Mouse (Mus musculus) stomach, embryonic 16.5 days (tissue): Measurements from ENCODE around the gene Crhbp. TPM values are rescaled to one million over a fixed set of nuclear protein-coding genes. Genes with fewer than 3 reads are reported as not detected.

Source experiments
- ATAC-seq: fragments of 200-750 bp; cut with Nextera tagmentation; 2 replicates; pipeline ENCODE4 v1.8.0; 2017; ENCODE audit warnings: moderate number of reproducible peaks, moderate TSS enrichment; ENCODE audit not compliant: insufficient read depth, low FRiP score
- H3K27ac ChIP-seq: fragments of 300-500 bp; sonication (generic); 2 replicates; pipeline ENCODE4 v1.5.1; 2014; ENCODE audit warnings: low read length
- H3K27me3 ChIP-seq: fragments of 300-500 bp; sonication (generic); 2 replicates; pipeline ENCODE4 v1.6.1; 2014; ENCODE audit warnings: low read length, control low read depth, mixed read lengths; ENCODE audit not compliant: control insufficient read depth, insufficient read depth
- H3K36me3 ChIP-seq: fragments of 300-500 bp; sonication (generic); 2 replicates; pipeline ENCODE4 v1.6.1; 2014; ENCODE audit warnings: low read length; ENCODE audit not compliant: control insufficient read depth, insufficient read depth
- H3K4me1 ChIP-seq: fragments of 300-500 bp; sonication (generic); 2 replicates; pipeline ENCODE4 v1.6.1; 2014; ENCODE audit warnings: low read length, control low read depth, mixed read lengths; ENCODE audit not compliant: control insufficient read depth, insufficient read depth
- H3K4me2 ChIP-seq: fragments of 300-500 bp; sonication (generic); 2 replicates; pipeline ENCODE4 v1.6.1; 2014; ENCODE audit warnings: low read depth, low read length, mixed read lengths
- H3K4me3 ChIP-seq: fragments of 300-500 bp; sonication (generic); replicated peaks from 2 replicates; pipeline ENCODE4 v1.5.1; 2014; ENCODE audit warnings: mild to moderate bottlenecking, low read length
- H3K9ac ChIP-seq: fragments of 300-500 bp; sonication (generic); 2 replicates; pipeline ENCODE4 v1.6.1; 2014; ENCODE audit warnings: low read length
- H3K9me3 ChIP-seq: fragments of 300-500 bp; sonication (generic); replicated peaks from 2 replicates; pipeline ENCODE4 v1.6.1; 2016; ENCODE audit warnings: low read length, control low read depth; ENCODE audit not compliant: control insufficient read depth
- WGBS: fragments of 180-500 bp; shearing (Covaris S2); extraction: QIAGEN DNeasy Blood & Tissue Kit; methylation state at CpG from one replicate; pipeline ENCODE4 v1.1.7; 2014; 5-methylcytosine and 5-hydroxymethylcytosine counted together
- polyA plus RNA-seq: library from polyadenylated mRNA; unstranded; fragments of >200 nt; fragmentation: Nextera tagmentation; extraction: Ambion mirVana; gene quantifications from 2 replicates; pipeline ENCODE4 v1.2.1, GENCODE M21; 2015

The Crhbp gene
- polyA plus RNA-seq, 1 experiment from 2014 or later = 0.22 TPM

DNA sequence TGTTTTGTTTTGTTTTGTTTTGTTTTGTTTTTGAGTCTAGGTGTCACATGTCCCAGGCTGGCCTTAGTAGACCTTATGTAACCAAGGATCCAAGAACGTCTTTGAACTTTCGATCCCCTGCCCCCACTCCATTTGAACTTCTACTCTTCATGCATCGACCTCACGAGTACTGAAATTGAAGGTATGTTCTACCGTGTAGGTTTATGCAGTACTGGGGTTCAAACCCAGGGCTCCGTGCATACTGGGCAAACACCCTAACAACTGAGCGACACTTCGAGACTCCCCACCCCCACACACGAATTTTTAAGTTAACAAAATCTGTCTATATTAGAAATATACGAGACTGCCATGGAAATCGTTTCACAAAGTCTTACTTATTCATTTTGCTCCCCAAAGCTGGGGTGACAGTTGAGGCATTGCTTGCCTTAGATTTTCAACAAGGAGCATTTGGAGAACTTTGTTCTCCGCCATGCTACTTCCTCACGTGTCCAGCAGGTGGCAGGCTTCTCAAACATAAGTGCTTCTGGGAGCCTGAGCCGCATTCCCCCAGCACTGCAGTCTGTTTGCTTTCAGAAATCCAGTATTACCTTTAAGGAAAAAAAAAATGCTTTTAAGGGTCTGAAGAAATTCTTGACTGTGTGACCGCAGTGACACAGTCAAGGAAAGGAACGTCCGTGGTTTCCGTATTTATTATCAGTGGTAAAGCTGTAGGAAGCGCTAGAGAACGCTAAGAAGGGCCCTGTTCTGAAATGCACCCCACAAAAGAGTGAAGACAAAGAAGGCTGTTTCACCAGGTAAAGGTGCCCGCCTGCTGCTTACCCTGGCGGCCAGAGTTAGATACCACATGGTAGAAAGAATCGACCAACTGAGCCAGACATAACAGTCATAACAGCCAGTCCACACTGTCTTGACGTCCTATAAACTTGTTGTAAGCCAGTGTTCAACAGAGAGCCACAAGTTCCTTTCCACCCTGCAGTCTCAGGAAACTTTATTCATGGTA lies 54.6 kb downstream of the Crhbp start:
- 0 out of 2 replicates have a peak overlapping the region, but pooled peaks have one; percentile 26 for H3K4me2 ChIP-seq
- 31% methylated on average over 24 of the region's 24 CpGs for WGBS
- no peaks in the 10 kb centered on the region for H3K27me3 ChIP-seq
- no peak overlapping the region for H3K27ac ChIP-seq
- H3K4me1 ChIP-seq = peaks cover 4% of the 10 kb centered on the region; the same call in 1 of the 2 replicates
- peak overlapping the region; percentile 38; the same call in 1 of the 2 replicates for H3K9ac ChIP-seq
- peaks cover 1% of the 10 kb centered on the region; the same call in 1 of the 2 replicates for H3K9me3 ChIP-seq
- H3K4me3 ChIP-seq = peak overlapping the region; percentile 12; the same call in 1 of the 2 replicates
- no peaks in the 10 kb centered on the region for H3K36me3 ChIP-seq
- ATAC-seq = no peak

GRCm38 (mm10) chr13:95388226-95388625 lies 56.5 kb downstream of the Crhbp start:
- ATAC-seq = no peak
- Histone ChIP-seq H3K4me2 (no peak overlapping the region), H3K36me3 (no peaks in the 10 kb centered on the region), H3K27ac (no peak overlapping the region), H3K27me3 (no peaks in the 10 kb centered on the region), H3K9me3 (no peaks in the 10 kb centered on the region), H3K9ac (no peak overlapping the region), H3K4me1 (peaks cover 4% of the 10 kb centered on the region; the same call in 1 of the 2 replicates), H3K4me3 (no peak overlapping the region)
- 80% methylated on average over 5 of the region's 5 CpGs for WGBS

DNA sequence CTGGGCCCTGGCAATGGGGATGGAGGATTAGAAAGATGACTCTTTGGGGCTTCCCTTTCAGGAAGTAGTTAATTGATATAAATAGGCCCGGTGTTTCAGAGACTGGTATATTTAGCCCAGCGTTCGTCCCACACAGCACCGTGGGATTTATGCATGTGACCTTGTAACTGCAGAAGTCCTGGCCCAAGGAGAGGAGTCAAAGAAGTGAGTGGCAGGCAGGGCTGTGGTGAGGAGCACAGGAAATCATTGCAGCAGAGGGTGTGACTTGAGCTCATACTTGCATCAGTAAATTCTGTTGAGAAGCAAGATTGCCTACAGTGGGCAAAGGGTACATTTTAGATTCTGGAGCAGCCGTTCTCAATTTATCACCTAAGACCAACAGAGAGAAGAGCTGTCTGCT lies 62.3 kb downstream of the Crhbp start:
- Histone ChIP-seq H3K4me1 (no peaks in the 10 kb centered on the region), H3K27me3 (no peaks in the 10 kb centered on the region), H3K9me3 (no peaks in the 10 kb centered on the region), H3K9ac (no peak overlapping the region), H3K4me3 (no peak overlapping the region), H3K4me2 (no peak overlapping the region), H3K27ac (no peak overlapping the region), H3K36me3 (no peaks in the 10 kb centered on the region)
- no peak for ATAC-seq
- 70% methylated on average over 5 of the region's 5 CpGs for WGBS

Other genes starting within 250 kb of the Crhbp start
- gene Pde8b, start 194.6 kb downstream of the Crhbp start, polyA plus RNA-seq = 4.7 and 5.8 TPM in 2 replicates
- gene Zbed3, start 121.3 kb downstream of the Crhbp start, polyA plus RNA-seq = 40.2 and 46.5 TPM in 2 replicates
- gene Aggf1, start 69.6 kb downstream of the Crhbp start, polyA plus RNA-seq = 21.6 and 23.5 TPM in 2 replicates
- 0.40 TPM in 1 of 2 replicates, not detected in the other for gene S100z, start 33.8 kb upstream of the Crhbp start, polyA plus RNA-seq
- 14.9 and 17.7 TPM in 2 replicates for gene F2rl1, start 80.3 kb upstream of the Crhbp start, polyA plus RNA-seq
- gene F2r, start 173.6 kb upstream of the Crhbp start, polyA plus RNA-seq = 62.5 and 65.0 TPM in 2 replicates